Mouse (Mus musculus) midbrain, embryonic 16.5 days (tissue): ENCODE data around the gene D930007J09Rik. TPM values are rescaled to one million over a fixed set of nuclear protein-coding genes. Genes with fewer than 3 reads are reported as not detected.
A peak's percentile ranks its signal among the peaks of the same experiment; 100 is the strongest.

ENCODE experiments used
- ATAC-seq: fragments of 200-750 bp; cut with Nextera tagmentation; 2 replicates; pipeline ENCODE4 v1.8.0; 2017; ENCODE audit warnings: moderate TSS enrichment
- H3K27ac ChIP-seq: fragments of 300-500 bp; sonication (generic); 2 replicates; pipeline ENCODE4 v1.5.1; 2014; ENCODE audit warnings: mild to moderate bottlenecking, low read length, mixed read lengths
- H3K27me3 ChIP-seq: fragments of 300-500 bp; sonication (generic); 2 replicates; pipeline ENCODE4 v1.6.1; 2014; ENCODE audit warnings: low read depth, low read length, mixed read lengths; ENCODE audit not compliant: control insufficient read depth, insufficient read depth
- H3K36me3 ChIP-seq: fragments of 300-500 bp; sonication (generic); 2 replicates; pipeline ENCODE4 v1.6.1; 2014; ENCODE audit warnings: mild to moderate bottlenecking, low read length, moderate library complexity, mixed read lengths; ENCODE audit not compliant: control insufficient read depth, insufficient read depth
- H3K4me1 ChIP-seq: fragments of 300-500 bp; sonication (generic); 2 replicates; pipeline ENCODE4 v1.6.1; 2014; ENCODE audit warnings: mild to moderate bottlenecking, low read length, mixed read lengths; ENCODE audit not compliant: control insufficient read depth, insufficient read depth
- H3K4me2 ChIP-seq: fragments of 300-500 bp; sonication (generic); 2 replicates; pipeline ENCODE4 v1.6.1; 2014; ENCODE audit warnings: mild to moderate bottlenecking, low read length, mixed read lengths
- H3K4me3 ChIP-seq: fragments of 300-500 bp; sonication (generic); 2 replicates; pipeline ENCODE4 v1.5.1; 2014; ENCODE audit warnings: low read depth, mild to moderate bottlenecking, low read length, moderate library complexity, mixed read lengths
- H3K9ac ChIP-seq: fragments of 300-500 bp; sonication (generic); 2 replicates; pipeline ENCODE4 v1.6.1; 2014; ENCODE audit warnings: low read depth, low read length, mixed read lengths
- H3K9me3 ChIP-seq: fragments of 300-500 bp; sonication (generic); replicated peaks from 2 replicates; pipeline ENCODE4 v1.6.1; 2014; ENCODE audit warnings: mild to moderate bottlenecking, low read length, mixed read lengths; ENCODE audit not compliant: control insufficient read depth, poor library complexity, severe bottlenecking
- WGBS: fragments of 180-500 bp; shearing (Covaris S2); extraction: QIAGEN DNeasy Blood & Tissue Kit; methylation state at CpG from one replicate; pipeline ENCODE4 v1.1.7; 2014; 5-methylcytosine and 5-hydroxymethylcytosine counted together
- polyA plus RNA-seq: library from polyadenylated mRNA; unstranded; fragments of >200 nt; fragmentation: Nextera tagmentation; extraction: Ambion mirVana; gene quantifications from 2 replicates; pipeline ENCODE4 v1.2.1, GENCODE M21; 2015

The D930007J09Rik gene
- polyA plus RNA-seq, 1 experiment from 2014 or later = not detected

DNA sequence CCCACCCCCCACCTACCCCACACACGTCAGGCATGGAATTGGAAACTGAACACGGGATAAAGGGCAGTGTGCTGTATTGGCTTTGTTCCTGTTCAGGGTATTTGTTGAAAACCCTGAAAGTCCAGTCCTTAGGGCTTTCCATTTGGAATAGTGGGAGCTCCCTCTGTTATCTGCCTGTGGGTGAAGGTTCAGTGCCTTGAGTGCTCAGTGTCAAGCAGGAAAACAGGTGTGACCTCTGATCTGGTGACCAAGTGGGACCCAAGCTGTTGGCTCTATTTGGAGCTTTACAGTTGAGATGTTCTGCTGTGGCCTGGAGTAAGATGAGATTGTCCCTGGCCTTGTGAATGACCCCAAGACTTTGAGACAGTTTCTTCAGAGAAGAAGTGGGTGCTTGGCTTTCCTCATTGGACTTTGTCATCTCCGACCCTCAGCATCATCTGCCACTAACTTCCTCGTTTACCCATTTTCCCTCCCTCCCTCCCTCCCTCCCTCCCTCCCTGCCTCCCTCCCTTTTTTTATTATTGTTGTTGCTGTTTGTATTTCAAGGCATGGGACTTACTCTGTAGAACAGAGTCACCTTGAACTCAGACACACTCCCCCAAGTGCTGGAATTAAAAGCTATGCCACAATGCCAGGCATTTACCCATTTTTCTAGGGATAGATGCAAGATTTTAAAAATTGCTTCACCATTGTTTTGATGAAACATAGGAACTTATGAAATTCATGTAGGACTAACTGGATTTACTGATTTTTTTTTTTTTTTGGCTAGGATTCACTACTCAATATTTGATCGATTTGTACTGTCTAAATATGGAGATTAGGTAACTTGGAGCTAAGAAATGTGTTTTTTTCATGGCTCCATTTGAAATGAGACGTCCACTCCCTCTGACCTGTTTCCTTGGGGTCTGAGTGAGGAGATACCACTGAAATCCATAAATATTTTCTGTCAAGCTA is 22.0 kb upstream of the D930007J09Rik start:
- Histone ChIP-seq H3K4me2 (no peak overlapping the region), H3K9ac (no peak overlapping the region), H3K27ac (no peak overlapping the region), H3K27me3 (no peaks in the 10 kb centered on the region), H3K36me3 (peaks cover 20% of the 10 kb centered on the region), H3K4me1 (no peaks in the 10 kb centered on the region), H3K9me3 (no peaks in the 10 kb centered on the region), H3K4me3 (no peak overlapping the region)
- ATAC-seq = no peak
- 82% methylated on average over 6 of the region's 6 CpGs for whole genome bisulfite sequencing

DNA sequence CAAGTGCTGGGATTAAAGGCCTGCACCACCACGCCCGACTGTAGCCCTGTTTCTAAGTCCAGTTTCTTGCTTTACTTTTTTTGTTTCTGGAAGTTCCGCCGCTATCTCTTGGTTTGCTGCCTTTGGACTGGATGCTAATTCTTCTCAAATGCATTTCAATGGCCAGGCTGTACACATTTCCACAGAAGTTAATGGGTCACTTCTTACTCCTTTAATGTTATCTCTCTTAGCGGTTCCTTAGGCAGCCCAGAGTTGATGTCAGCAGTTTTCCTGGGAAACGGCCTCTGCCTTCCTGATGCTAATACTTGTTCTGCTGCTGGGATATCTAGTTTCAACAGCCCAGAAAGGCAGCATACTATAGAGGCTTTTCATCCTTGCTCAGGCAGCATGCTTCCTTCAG is 20.5 kb upstream of the D930007J09Rik start:
- WGBS = 91% methylated on average over 6 of the region's 6 CpGs
- H3K9me3 ChIP-seq = no peaks in the 10 kb centered on the region

DNA sequence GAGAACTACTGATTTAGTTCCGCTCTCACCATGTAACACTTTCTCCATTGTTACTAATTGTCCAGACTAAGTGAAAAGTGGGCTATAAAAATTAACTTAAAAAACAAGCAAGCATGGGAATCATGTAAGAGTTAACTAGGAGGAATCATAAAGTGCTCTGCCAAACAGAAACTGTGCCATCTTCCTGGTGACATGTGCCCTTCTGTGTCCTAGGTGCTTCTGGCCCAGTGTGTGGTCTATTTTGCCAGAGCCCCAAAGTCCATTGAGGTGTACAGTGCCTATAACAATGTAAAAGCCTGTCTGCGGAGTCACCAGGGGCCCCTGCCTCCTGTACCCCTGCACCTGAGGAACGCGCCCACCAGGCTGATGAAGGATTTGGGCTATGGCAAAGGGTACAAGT is 19.0 kb upstream of the D930007J09Rik start:
- Histone ChIP-seq H3K27ac (no peak overlapping the region), H3K4me3 (no peak overlapping the region), H3K4me2 (no peak overlapping the region), H3K9me3 (no peaks in the 10 kb centered on the region), H3K27me3 (no peaks in the 10 kb centered on the region), H3K4me1 (no peaks in the 10 kb centered on the region), H3K9ac (no peak overlapping the region), H3K36me3 (peaks cover 26% of the 10 kb centered on the region)
- 96% methylated on average over 4 of the region's 4 CpGs for WGBS
- ATAC-seq = no peak

More for the DNA sequence above, 20.5 kb upstream of the D930007J09Rik start:
- H3K4me3 ChIP-seq = no peak overlapping the region
- H3K4me2 ChIP-seq = no peak overlapping the region
- ATAC-seq = no peak
- H3K36me3 ChIP-seq = peaks cover 26% of the 10 kb centered on the region
- no peak overlapping the region for H3K27ac ChIP-seq
- no peak overlapping the region for H3K9ac ChIP-seq
- no peaks in the 10 kb centered on the region for H3K4me1 ChIP-seq
- no peaks in the 10 kb centered on the region for H3K27me3 ChIP-seq

DNA sequence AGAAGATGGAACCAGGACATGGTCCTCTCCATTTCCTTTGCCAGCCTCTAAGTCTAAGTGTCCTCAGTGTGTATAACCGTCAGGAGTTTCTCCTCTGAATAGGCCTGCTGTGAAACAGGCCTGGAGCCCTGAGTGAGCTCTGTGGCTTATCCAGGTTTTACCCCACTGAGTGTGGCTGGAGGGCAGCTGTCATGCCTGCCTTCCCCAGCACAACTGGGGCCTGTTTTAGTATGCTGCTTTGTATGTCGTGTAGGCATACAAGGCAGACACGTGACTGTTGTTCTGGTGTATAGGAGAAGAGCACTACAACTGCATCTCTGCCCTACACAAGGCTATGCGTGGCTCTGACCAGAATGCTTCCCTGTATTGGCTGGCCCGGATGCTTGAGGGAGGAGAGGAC is 17.3 kb upstream of the D930007J09Rik start:
- H3K4me3 ChIP-seq = no peak overlapping the region
- H3K27me3 ChIP-seq = no peaks in the 10 kb centered on the region
- 93% methylated on average over 5 of the region's 5 CpGs for WGBS
- H3K36me3 ChIP-seq = peaks cover 33% of the 10 kb centered on the region
- H3K9ac ChIP-seq = no peak overlapping the region
- H3K27ac ChIP-seq = no peak overlapping the region
- H3K9me3 ChIP-seq = no peaks in the 10 kb centered on the region
- peak; percentile 15; the same call in 1 of the 2 replicates for ATAC-seq
- no peak overlapping the region for H3K4me2 ChIP-seq
- H3K4me1 ChIP-seq = no peaks in the 10 kb centered on the region

DNA sequence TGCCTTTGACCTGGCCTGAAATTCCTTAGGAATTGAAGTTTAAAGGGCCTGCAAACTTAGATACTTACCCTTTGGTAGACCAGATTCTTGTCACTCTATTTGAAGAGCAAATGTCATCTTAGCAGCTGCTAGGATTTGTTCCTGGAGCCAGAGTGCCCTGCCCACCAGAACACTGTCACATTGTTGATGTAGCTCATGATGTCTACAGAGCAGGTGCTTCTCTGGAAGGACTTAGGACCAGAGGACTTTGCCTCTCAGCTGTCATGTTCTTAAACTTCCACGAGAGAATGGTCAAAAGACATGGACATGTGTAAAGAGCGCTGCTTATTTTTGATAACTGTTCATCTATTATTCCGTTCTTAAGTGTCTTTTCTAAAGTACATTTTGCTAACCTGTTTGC is 16.6 kb upstream of the D930007J09Rik start:
- H3K36me3 ChIP-seq = peaks cover 36% of the 10 kb centered on the region
- no peaks in the 10 kb centered on the region for H3K4me1 ChIP-seq
- no peak overlapping the region for H3K4me3 ChIP-seq
- no peaks in the 10 kb centered on the region for H3K9me3 ChIP-seq
- 98% methylated on average over 3 of the region's 3 CpGs for WGBS
- H3K4me2 ChIP-seq = no peak overlapping the region
- H3K9ac ChIP-seq = no peak overlapping the region
- ATAC-seq = no peak
- no peaks in the 10 kb centered on the region for H3K27me3 ChIP-seq
- H3K27ac ChIP-seq = no peak overlapping the region

DNA sequence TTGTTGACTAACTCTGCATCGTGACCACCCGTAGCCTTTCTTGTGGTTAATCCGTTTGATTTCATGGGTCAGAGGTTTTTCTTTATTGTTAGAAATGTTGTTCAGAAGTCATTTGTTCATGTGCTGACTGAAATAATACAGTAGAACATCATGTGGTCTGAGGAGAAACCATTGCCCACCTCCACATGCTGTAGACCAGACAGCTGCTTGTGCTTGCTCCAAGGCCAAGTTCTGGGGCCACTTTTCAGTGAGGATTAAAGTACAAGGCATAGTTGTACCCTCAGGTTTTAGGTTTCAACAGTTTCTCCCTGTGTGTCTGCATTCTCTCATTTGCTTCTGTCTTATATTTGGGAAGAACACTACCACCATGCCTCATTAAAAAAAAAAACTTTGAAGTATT is 5.0 kb upstream of the D930007J09Rik start:
- Histone ChIP-seq H3K4me1 (peaks cover 21% of the 10 kb centered on the region), H3K27ac (no peak overlapping the region), H3K4me2 (no peak overlapping the region), H3K9ac (no peak overlapping the region), H3K4me3 (no peak overlapping the region), H3K9me3 (no peaks in the 10 kb centered on the region), H3K36me3 (peaks cover 19% of the 10 kb centered on the region), H3K27me3 (no peaks in the 10 kb centered on the region)
- ATAC-seq = no peak
- WGBS = 28% methylated on average over 3 of the region's 3 CpGs

DNA sequence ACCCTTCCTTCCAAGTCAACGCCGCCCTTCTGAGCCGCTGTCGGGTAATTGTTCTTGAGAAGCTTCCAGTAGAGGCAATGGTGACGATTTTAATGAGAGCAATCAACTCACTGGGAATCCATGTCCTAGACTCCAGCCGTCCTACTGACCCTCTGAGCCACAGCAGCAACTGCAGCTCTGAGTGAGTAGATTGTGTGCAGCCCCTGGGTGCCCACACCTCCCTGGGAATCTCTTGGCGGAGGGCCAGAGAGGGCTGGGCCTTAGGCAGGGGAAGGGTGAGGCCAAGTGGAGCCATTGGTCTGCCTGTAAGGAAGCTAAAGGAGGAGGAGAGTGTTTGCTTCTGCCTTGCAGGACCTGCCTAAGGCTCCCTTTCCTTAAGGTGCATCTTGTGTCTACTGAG is 4.2 kb upstream of the D930007J09Rik start:
- no peak overlapping the region for H3K4me2 ChIP-seq
- no peak overlapping the region for H3K27ac ChIP-seq
- 68% methylated on average over 7 of the region's 7 CpGs for WGBS
- H3K9me3 ChIP-seq = no peaks in the 10 kb centered on the region
- no peak for ATAC-seq
- H3K9ac ChIP-seq = no peak overlapping the region
- H3K4me1 ChIP-seq = peaks cover 21% of the 10 kb centered on the region
- no peaks in the 10 kb centered on the region for H3K27me3 ChIP-seq
- no peak overlapping the region for H3K4me3 ChIP-seq
- H3K36me3 ChIP-seq = peaks cover 19% of the 10 kb centered on the region

DNA sequence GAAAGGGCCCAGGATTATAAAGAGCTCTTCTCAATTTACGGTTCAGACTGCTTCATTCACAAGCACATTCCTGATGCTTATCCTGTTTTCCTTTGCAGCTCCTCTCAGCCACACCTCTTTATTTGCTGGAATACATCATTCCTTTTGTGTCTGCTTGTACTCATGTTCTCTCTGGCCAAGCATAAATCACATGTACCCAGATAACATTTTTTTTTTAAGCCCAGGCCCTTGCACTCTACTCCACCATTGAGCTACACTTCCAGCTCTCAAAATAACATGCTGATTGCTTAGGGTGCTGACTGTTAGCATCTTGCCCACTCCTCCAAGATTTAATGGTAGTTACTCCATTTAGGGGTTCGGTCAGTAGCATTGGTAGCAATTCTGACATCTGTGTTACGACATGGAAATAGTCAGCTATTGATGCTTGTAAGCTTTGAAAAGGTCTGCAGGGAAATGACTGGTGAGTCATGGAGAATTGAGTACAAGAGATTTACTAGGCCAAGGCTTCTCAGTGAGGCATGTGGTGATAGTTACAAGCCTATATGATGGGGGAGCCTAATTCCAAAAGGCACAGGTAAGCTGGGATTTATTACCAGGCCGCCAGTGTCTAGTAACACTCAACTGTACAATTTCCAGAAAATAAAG is 1.2 kb upstream of the D930007J09Rik start:
- H3K4me2 ChIP-seq = peak overlapping the region; percentile 80
- no peaks in the 10 kb centered on the region for H3K9me3 ChIP-seq
- H3K27ac ChIP-seq = no peak overlapping the region
- peak overlapping the region; percentile 97 for H3K4me3 ChIP-seq
- H3K4me1 ChIP-seq = peaks cover 24% of the 10 kb centered on the region
- H3K36me3 ChIP-seq = peaks cover 17% of the 10 kb centered on the region
- no peaks in the 10 kb centered on the region for H3K27me3 ChIP-seq
- WGBS = 63% methylated on average over 4 of the region's 4 CpGs
- no peak for ATAC-seq
- peak overlapping the region; percentile 94 for H3K9ac ChIP-seq

DNA sequence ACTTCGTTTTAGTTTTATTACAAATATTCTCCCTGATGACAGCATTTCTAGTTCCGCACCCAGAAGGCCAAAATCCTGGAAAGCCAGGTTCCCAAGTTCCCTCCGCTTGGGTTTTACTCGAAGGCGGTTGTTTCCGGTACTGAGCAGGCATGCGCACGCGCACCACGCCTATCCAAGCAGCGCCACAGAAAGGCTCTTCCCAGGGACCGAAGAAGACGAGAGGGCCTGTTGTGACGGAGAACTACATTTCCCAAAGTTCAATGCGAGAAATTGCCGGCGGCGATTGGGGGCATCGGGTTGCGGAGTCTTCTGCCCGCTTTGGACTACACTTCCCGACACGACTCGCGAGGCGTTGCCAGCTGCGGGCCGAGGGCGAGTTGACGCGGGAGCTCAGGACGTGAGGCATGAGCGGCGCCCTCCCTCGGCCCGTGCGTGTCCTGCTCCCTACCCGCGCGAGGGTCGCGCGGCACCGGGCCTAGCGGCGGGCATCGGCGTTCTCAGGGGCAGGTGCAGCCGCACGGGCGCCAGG is 892 bp downstream of the D930007J09Rik start, which contains the start of gene Wrnip1:
Gene Wrnip1 (plus strand): TSS at position 346 of the 529 bp plus-strand sequence.
- Histone ChIP-seq H3K4me2 (peak within 1 kb of the TSS; percentile 80), H3K27ac (peak within 1 kb of the TSS; percentile 93), H3K4me1 (peaks cover 24% of the 10 kb centered on the region), H3K9ac (peak within 1 kb of the TSS; percentile 94), H3K9me3 (no peaks in the 10 kb centered on the region), H3K4me3 (peak within 1 kb of the TSS; percentile 97), H3K36me3 (peaks cover 7% of the 10 kb centered on the region), H3K27me3 (no peaks in the 10 kb centered on the region)
- under 1% methylated on average over 39 of the region's 51 CpGs for WGBS
- peak; percentile 99 for ATAC-seq
